Mouse (Mus musculus): ENCODE data around the gene Fpgs. TPM values are rescaled to one million over a fixed set of nuclear protein-coding genes. Genes with fewer than 3 reads are reported as not detected.

The Fpgs gene
- polyA plus RNA-seq, 2 experiments, result 30.7 to 75.7 TPM

GRCm38 (mm10) chr2:32708643-32709042 lies 4.7 kb upstream of the Fpgs start:
- H3K4me3 ChIP-seq (replicated peaks; ENCODE audit: low read length), result no peak overlapping the region
- no peak overlapping the region for H3K4me2 ChIP-seq (replicated peaks; ENCODE audit: low read depth, low read length, severe bottlenecking)
- peaks cover 74% of the 10 kb centered on the region for H3K36me3 ChIP-seq (ENCODE audit: control insufficient read depth, insufficient read depth, low read length)
- ATAC-seq (ENCODE audit: low FRiP score, low read depth) (no peak), DNase-seq (ENCODE audit: low spot score) (peak; percentile 65)
- 41% methylated on average over 3 of the region's 3 CpGs for WGBS
- no peak overlapping the region for H3K9ac ChIP-seq (ENCODE audit: low read depth, low read length, severe bottlenecking)
- H3K27me3 ChIP-seq (ENCODE audit: control insufficient read depth, insufficient read depth, low read length), result no peaks in the 10 kb centered on the region
- H3K9me3 ChIP-seq (ENCODE audit: control insufficient read depth, low read length), result no peaks in the 10 kb centered on the region
- peaks cover 8% of the 10 kb centered on the region for H3K4me1 ChIP-seq (ENCODE audit: control insufficient read depth, insufficient read depth, low read length)
- H3K27ac ChIP-seq (replicated peaks; ENCODE audit: low read depth, low read length), result no peak overlapping the region
- no peak for TF ChIP-seq POLR2A (IDR thresholded peaks at IDR 0.05; ENCODE audit: borderline replicate concordance, extremely low read depth, insufficient read depth, insufficient read length)

GRCm38 (mm10) chr2:32706971-32707370 lies 3.0 kb upstream of the Fpgs start:
- Histone ChIP-seq H3K9ac (ENCODE audit: low read depth, low read length, severe bottlenecking) (no peak overlapping the region), H3K4me1 (ENCODE audit: control insufficient read depth, insufficient read depth, low read length) (peaks cover 7% of the 10 kb centered on the region; the same call in 1 of the 2 replicates), H3K9me3 (ENCODE audit: control insufficient read depth, low read length) (no peaks in the 10 kb centered on the region), H3K4me2 (replicated peaks; ENCODE audit: low read depth, low read length, severe bottlenecking) (no peak overlapping the region), H3K27ac (replicated peaks; ENCODE audit: low read depth, low read length) (no peak overlapping the region), H3K36me3 (ENCODE audit: control insufficient read depth, insufficient read depth, low read length) (peaks cover 84% of the 10 kb centered on the region), H3K27me3 (ENCODE audit: control insufficient read depth, insufficient read depth, low read length) (no peaks in the 10 kb centered on the region), H3K4me3 (replicated peaks; ENCODE audit: low read length) (no peak overlapping the region)
- 88% methylated on average over 6 of the region's 6 CpGs for WGBS
- TF ChIP-seq POLR2A (IDR thresholded peaks at IDR 0.05; ENCODE audit: borderline replicate concordance, extremely low read depth, insufficient read depth, insufficient read length), result no peak
- no peak for ATAC-seq (ENCODE audit: low FRiP score, low read depth)
- no peak for DNase-seq (ENCODE audit: low spot score)

GRCm38 (mm10) chr2:32705018-32705417 lies 1.1 kb upstream of the Fpgs start:
- H3K27me3 ChIP-seq (ENCODE audit: control insufficient read depth, insufficient read depth, low read length), result no peaks in the 10 kb centered on the region
- H3K27ac ChIP-seq (replicated peaks; ENCODE audit: low read depth, low read length), result no peak overlapping the region
- H3K9ac ChIP-seq (ENCODE audit: low read depth, low read length, severe bottlenecking), result no peak overlapping the region
- ATAC-seq (ENCODE audit: low FRiP score, low read depth) (no peak), DNase-seq (ENCODE audit: low spot score) (no peak)
- H3K4me1 ChIP-seq (ENCODE audit: control insufficient read depth, insufficient read depth, low read length), result no peaks in the 10 kb centered on the region
- H3K36me3 ChIP-seq (ENCODE audit: control insufficient read depth, insufficient read depth, low read length), result peaks cover 72% of the 10 kb centered on the region
- TF ChIP-seq POLR2A (IDR thresholded peaks at IDR 0.05; ENCODE audit: borderline replicate concordance, extremely low read depth, insufficient read depth, insufficient read length), result no peak
- no peak overlapping the region for H3K4me2 ChIP-seq (replicated peaks; ENCODE audit: low read depth, low read length, severe bottlenecking)
- WGBS, result 88% methylated on average over 7 of the region's 7 CpGs
- H3K9me3 ChIP-seq (ENCODE audit: control insufficient read depth, low read length), result no peaks in the 10 kb centered on the region
- no peak overlapping the region for H3K4me3 ChIP-seq (replicated peaks; ENCODE audit: low read length)

GRCm38 (mm10) chr2:32703046-32703445 lies 899 bp downstream of the Fpgs start:
- no peak overlapping the region for H3K27ac ChIP-seq (replicated peaks; ENCODE audit: low read depth, low read length)
- H3K27me3 ChIP-seq (ENCODE audit: control insufficient read depth, insufficient read depth, low read length), result no peaks in the 10 kb centered on the region
- H3K4me1 ChIP-seq (ENCODE audit: control insufficient read depth, insufficient read depth, low read length), result no peaks in the 10 kb centered on the region
- ATAC-seq (ENCODE audit: low FRiP score, low read depth) (no peak), DNase-seq (ENCODE audit: low spot score) (no peak)
- H3K36me3 ChIP-seq (ENCODE audit: control insufficient read depth, insufficient read depth, low read length), result peaks cover 52% of the 10 kb centered on the region
- no peak overlapping the region for H3K9ac ChIP-seq (ENCODE audit: low read depth, low read length, severe bottlenecking)
- no peak for TF ChIP-seq POLR2A (IDR thresholded peaks at IDR 0.05; ENCODE audit: borderline replicate concordance, extremely low read depth, insufficient read depth, insufficient read length)
- 93% methylated on average over 8 of the region's 8 CpGs for WGBS
- H3K4me3 ChIP-seq (replicated peaks; ENCODE audit: low read length), result no peak overlapping the region
- no peaks in the 10 kb centered on the region for H3K9me3 ChIP-seq (ENCODE audit: control insufficient read depth, low read length)
- H3K4me2 ChIP-seq (replicated peaks; ENCODE audit: low read depth, low read length, severe bottlenecking), result no peak overlapping the region

- ATAC-seq (ENCODE audit: low FRiP score, low read depth) (no peak), DNase-seq (ENCODE audit: low spot score) (no peak)
- Histone ChIP-seq H3K9me3 (ENCODE audit: control insufficient read depth, low read length) (no peaks in the 10 kb centered on the region), H3K4me3 (replicated peaks; ENCODE audit: low read length) (no peak overlapping the region), H3K4me1 (ENCODE audit: control insufficient read depth, insufficient read depth, low read length) (no peaks in the 10 kb centered on the region), H3K9ac (ENCODE audit: low read depth, low read length, severe bottlenecking) (no peak overlapping the region), H3K36me3 (ENCODE audit: control insufficient read depth, insufficient read depth, low read length) (peaks cover 34% of the 10 kb centered on the region), H3K27ac (replicated peaks; ENCODE audit: low read depth, low read length) (no peak overlapping the region), H3K27me3 (ENCODE audit: control insufficient read depth, insufficient read depth, low read length) (no peaks in the 10 kb centered on the region), H3K4me2 (replicated peaks; ENCODE audit: low read depth, low read length, severe bottlenecking) (no peak overlapping the region)
- TF ChIP-seq POLR2A (IDR thresholded peaks at IDR 0.05; ENCODE audit: borderline replicate concordance, extremely low read depth, insufficient read depth, insufficient read length), result no peak
- WGBS, result 83% methylated on average over 14 of the region's 14 CpGs
Observed at GRCm38 (mm10) chr2:32700966-32701743, 2.8 kb downstream of the Fpgs start.
